Mouse (Mus musculus): ENCODE measurements around the gene Tgds. TPM values are rescaled to one million over a fixed set of nuclear protein-coding genes. Genes with fewer than 3 reads are reported as not detected.
A peak's percentile ranks its signal among the peaks of the same experiment; 100 is the strongest.
"Not testable (repeated sequence)": the region's sequence is repeated elsewhere in the genome, so short reads cannot be mapped to it uniquely, and the experiment has no call there.

The Tgds gene
- polyA plus RNA-seq, 1 experiment from 2014 or later, result 26.3 TPM

DNA sequence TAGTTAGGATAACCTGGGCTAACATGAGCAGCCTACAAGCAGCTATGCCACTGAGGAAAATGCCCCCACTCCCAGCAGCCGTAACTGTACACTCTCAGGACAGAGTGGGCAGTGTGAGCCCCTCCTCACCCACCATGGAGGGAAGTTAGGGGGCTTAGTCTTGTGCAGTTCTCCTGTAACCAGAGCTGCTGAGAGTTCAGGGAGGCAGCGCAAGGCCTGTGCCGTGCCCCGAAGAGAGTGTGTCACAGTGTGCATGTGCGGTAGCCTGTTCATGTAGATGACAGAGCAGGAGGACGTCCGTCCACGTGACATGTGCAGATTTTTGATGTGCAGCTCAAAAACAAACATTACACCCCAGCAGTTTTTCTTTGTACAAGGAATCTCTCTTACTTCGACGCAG, 24.2 kb upstream of the Tgds start:
- no peaks in the 10 kb centered on the region for H3K9me3 ChIP-seq
- 89% methylated on average over 10 of the region's 10 CpGs for WGBS
- H3K36me3 ChIP-seq, result peaks cover 48% of the 10 kb centered on the region
- H3K4me2 ChIP-seq (replicated peaks), result no peak overlapping the region
- ATAC-seq (ENCODE audit: low FRiP score, low read depth), result no peak
- no peak overlapping the region for H3K4me3 ChIP-seq
- no peaks in the 10 kb centered on the region for H3K27me3 ChIP-seq (replicated peaks)
- no peak overlapping the region for H3K9ac ChIP-seq
- H3K27ac ChIP-seq, result no peak overlapping the region
- H3K4me1 ChIP-seq, result no peaks in the 10 kb centered on the region

DNA sequence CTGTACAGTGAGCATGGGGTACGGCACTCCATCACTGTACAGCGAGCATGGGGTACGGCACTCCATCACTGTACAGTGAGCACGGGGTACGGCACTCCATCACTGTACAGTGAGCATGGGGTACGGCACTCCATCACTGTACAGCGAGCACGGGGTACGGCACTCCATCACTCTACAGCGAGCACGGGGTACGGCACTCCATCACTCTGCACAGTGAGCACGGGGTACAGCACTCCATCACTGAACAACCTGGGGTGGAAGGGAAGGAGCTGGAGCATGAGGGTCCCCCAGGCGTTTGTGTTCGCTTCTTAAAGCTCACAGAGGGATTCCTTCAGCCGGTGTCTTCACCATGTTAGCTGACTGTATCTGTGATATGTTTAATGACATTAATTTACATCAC, 23.5 kb upstream of the Tgds start:
- not testable (repeated sequence) for H3K27ac ChIP-seq; H3K27me3 ChIP-seq (replicated peaks); H3K9me3 ChIP-seq; H3K4me2 ChIP-seq (replicated peaks); H3K4me3 ChIP-seq; H3K4me1 ChIP-seq; H3K9ac ChIP-seq; ATAC-seq (ENCODE audit: low FRiP score, low read depth)
- whole genome bisulfite sequencing, result 94% methylated on average over 16 of the region's 16 CpGs
- H3K36me3 ChIP-seq, result peaks cover 41% of the 10 kb centered on the region

DNA sequence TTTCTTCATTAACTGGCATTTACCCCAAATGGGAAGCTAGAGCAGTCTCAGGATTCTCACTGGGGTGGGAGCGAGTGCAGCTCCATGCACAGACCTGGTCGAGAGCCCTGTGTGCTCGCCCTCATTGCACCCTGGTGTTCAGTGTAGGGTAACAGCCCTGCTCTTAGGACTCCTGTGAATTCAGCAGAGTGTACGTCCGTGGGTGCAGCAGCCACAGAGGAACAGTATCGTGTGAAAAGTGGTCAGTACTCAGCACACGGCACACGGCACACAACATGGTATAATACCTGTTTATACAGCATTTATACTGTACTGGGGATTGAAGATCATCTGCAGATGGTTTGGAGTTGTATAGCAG, 19.7 kb upstream of the Tgds start:
- H3K27ac ChIP-seq, result no peak overlapping the region
- H3K9me3 ChIP-seq, result no peaks in the 10 kb centered on the region
- no peak overlapping the region for H3K4me2 ChIP-seq (replicated peaks)
- no peaks in the 10 kb centered on the region for H3K4me1 ChIP-seq
- H3K9ac ChIP-seq, result no peak overlapping the region
- 94% methylated on average over 8 of the region's 8 CpGs for WGBS
- no peaks in the 10 kb centered on the region for H3K27me3 ChIP-seq (replicated peaks)
- H3K36me3 ChIP-seq, result peaks cover 20% of the 10 kb centered on the region
- H3K4me3 ChIP-seq, result no peak overlapping the region
- no peak for ATAC-seq (ENCODE audit: low FRiP score, low read depth)

DNA sequence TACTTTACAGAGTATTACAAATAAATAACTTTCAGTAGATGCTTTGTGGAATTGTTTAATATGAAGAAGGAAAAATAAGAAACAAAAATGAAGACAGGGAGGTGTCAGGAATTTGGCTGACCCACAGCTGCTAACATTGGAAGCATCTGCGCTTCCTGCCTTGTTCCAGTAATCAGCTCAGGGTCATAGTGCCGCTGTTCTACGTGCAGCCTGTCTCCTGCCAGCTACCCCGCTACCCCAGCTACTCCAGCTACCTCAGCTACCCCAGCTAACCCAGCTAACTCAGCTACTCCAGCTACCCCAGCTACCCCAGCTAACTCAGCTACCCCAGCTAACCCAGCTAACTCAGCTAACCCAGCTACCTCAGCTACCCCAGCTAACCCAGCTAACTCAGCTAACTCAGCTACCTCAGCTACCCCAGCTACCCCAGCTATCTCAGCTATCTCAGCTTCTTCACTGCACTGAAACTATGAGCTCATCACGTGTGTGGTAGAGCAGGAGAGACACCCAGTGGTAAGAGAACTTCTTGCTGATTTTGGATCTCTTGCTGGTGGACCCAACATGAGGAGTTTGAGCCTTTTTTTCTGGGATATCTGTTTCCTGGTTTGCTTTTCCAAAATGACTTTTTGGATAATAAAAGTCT, 19.2 kb upstream of the Tgds start:
- Histone ChIP-seq H3K27ac (no peak overlapping the region), H3K9me3 (no peaks in the 10 kb centered on the region), H3K27me3 (replicated peaks) (no peaks in the 10 kb centered on the region), H3K4me1 (no peaks in the 10 kb centered on the region), H3K9ac (no peak overlapping the region), H3K4me2 (replicated peaks) (no peak overlapping the region), H3K4me3 (no peak overlapping the region), H3K36me3 (peaks cover 20% of the 10 kb centered on the region)
- ATAC-seq (ENCODE audit: low FRiP score, low read depth), result no peak
- WGBS, result 84% methylated on average over 5 of the region's 5 CpGs

DNA sequence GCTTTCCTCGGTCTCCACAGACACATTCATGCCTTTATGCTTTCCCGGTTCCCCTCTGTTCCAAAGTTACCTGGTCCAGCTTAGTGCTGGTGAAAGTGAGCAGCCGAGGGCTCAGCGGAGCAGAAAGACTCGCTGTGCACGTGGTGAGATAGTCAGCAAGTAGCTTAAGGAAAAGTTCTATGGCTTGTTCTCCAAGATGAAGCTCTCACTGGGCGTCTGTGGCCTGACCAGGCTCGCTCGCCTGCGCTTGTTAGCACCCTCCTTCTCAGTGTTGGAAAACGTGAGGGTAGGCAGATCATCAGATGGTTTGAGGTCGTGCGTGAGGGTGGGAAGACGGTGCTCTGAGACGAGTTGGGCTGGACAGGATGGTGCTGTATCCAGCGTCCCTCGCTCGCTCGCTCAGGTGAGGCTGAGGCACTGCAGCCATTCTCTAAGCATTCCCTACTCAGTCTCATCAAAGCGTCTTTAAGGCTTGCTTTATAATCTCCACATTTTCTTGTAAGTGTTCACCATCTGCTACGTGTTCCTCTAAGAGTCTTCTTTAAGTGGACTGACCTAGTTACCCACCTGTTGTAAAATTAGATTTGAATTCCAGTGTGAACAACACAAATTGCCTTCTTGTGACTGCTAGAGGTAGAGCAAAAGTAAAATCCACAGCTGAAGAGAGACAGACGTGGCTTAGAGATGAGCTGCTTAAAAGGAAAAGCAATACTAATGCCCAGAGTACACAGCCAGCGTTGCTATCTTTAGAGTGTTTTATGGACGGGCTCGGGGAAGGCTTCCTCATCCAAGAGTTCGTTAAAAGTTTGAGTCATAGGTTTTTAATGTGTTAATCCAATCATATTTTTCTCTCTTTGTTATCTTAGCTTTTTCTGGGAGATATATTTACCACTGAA, 18.3 kb upstream of the Tgds start:
- H3K27ac ChIP-seq, result no peak overlapping the region
- H3K4me1 ChIP-seq, result no peaks in the 10 kb centered on the region
- no peaks in the 10 kb centered on the region for H3K27me3 ChIP-seq (replicated peaks)
- no peak for ATAC-seq (ENCODE audit: low FRiP score, low read depth)
- H3K9me3 ChIP-seq, result no peaks in the 10 kb centered on the region
- H3K4me2 ChIP-seq (replicated peaks), result no peak overlapping the region
- H3K9ac ChIP-seq, result no peak overlapping the region
- H3K4me3 ChIP-seq, result no peak overlapping the region
- peaks cover 20% of the 10 kb centered on the region for H3K36me3 ChIP-seq
- WGBS, result 91% methylated on average over 26 of the region's 26 CpGs

DNA sequence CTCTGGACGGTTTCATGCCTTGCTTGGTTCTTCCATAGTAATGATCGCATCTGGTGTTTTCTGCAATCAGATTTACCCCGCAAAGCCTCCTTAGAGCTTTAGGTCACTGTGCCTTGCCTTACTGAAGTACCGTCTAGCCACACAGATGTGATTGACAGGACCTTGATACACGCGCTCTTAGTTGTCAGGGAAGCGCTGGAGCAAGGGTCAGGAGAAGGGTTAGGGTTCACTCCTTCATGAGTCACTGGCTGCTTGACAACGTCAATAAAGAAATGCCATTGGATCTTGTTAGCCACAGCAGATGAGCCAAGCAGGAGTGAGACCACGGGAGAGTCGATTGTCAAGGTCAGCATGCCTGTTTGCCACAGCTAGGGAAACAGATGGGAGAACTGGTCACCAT, 16.0 kb upstream of the Tgds start:
- no peak overlapping the region for H3K27ac ChIP-seq
- no peaks in the 10 kb centered on the region for H3K4me1 ChIP-seq
- H3K4me2 ChIP-seq (replicated peaks), result no peak overlapping the region
- H3K4me3 ChIP-seq, result no peak overlapping the region
- ATAC-seq (ENCODE audit: low FRiP score, low read depth), result no peak
- H3K27me3 ChIP-seq (replicated peaks), result no peaks in the 10 kb centered on the region
- 86% methylated on average over 10 of the region's 10 CpGs for WGBS
- H3K36me3 ChIP-seq, result peaks cover 5% of the 10 kb centered on the region
- no peaks in the 10 kb centered on the region for H3K9me3 ChIP-seq
- no peak overlapping the region for H3K9ac ChIP-seq

DNA sequence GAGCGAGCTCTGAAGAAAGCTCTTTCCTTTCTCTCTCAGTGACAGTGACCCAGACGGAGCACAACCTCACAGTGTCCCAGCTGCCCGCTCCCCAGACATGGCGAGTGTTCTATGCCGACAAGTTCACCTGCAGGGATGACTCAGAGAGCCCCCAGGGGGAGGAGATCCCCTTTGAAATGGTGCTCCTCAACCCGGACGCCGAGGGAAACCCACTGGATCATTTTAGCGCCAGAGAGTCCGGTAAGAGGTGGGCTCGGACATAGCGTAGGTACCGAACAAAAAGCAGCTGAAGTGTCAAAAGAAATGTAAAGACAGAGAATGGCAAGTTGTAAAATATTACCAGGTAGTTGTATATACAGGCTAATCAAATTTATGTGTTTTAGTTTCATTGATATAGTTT, 15.5 kb upstream of the Tgds start:
- no peaks in the 10 kb centered on the region for H3K4me1 ChIP-seq
- peaks cover 3% of the 10 kb centered on the region; the same call in 1 of the 2 replicates for H3K36me3 ChIP-seq
- H3K27ac ChIP-seq, result no peak overlapping the region
- no peak for ATAC-seq (ENCODE audit: low FRiP score, low read depth)
- no peak overlapping the region for H3K4me2 ChIP-seq (replicated peaks)
- no peak overlapping the region for H3K4me3 ChIP-seq
- H3K9ac ChIP-seq, result no peak overlapping the region
- H3K9me3 ChIP-seq, result no peaks in the 10 kb centered on the region
- H3K27me3 ChIP-seq (replicated peaks), result no peaks in the 10 kb centered on the region
- 94% methylated on average over 13 of the region's 13 CpGs for WGBS

DNA sequence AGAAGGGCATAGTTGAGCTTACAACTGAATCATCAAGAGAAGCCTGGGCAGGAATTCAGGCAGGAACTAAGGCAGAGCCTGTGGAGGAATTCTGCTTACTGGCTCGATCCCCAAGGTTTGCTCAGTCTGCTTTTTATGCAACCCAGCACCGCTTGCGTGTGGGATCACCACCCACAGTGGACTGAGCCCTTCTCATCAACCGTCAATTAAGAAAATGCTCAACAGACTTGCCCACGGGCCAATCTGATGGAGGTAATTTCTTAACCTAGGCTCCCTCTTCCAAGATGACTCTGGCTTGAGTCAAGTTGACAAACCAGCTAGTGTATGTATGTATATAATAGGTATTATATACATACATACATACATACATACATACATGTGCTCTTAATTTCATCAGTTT, 9.7 kb upstream of the Tgds start:
- H3K4me3 ChIP-seq, result no peak overlapping the region
- no peak overlapping the region for H3K4me2 ChIP-seq (replicated peaks)
- no peak for ATAC-seq (ENCODE audit: low FRiP score, low read depth)
- H3K4me1 ChIP-seq, result no peaks in the 10 kb centered on the region
- no peak overlapping the region for H3K27ac ChIP-seq
- H3K36me3 ChIP-seq, result peaks cover 18% of the 10 kb centered on the region
- H3K9ac ChIP-seq, result no peak overlapping the region
- H3K27me3 ChIP-seq (replicated peaks), result no peaks in the 10 kb centered on the region
- H3K9me3 ChIP-seq, result no peaks in the 10 kb centered on the region
- WGBS, result 94% methylated on average over 5 of the region's 5 CpGs

DNA sequence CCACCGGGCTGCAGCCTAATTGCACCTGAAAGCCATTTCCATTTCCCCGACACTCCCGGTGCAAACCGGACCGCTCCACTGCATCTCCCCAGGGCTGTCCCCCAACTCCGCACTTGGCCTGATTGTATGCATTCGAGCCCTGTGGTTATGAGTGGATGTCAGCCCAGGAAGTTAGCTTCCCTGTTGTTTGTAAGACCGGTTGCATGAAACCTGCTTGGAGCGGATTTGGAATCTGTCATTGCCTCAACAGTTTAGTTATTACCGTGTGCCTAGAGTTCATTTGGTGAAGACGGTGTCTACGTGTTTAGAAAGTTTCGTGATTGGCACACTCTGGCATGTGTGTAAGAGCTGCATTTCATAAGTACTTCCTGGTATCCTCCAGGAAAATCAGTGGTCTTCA, 4.9 kb upstream of the Tgds start:
- peak overlapping the region; percentile 79 for H3K4me3 ChIP-seq
- under 1% methylated on average over 13 of the region's 13 CpGs for WGBS
- H3K9ac ChIP-seq, result peak overlapping the region; percentile 85
- H3K4me2 ChIP-seq (replicated peaks), result peak overlapping the region; percentile 94
- H3K36me3 ChIP-seq, result peaks cover 18% of the 10 kb centered on the region
- H3K27ac ChIP-seq, result no peak overlapping the region; the same call in 1 of the 2 replicates
- H3K4me1 ChIP-seq, result no peaks in the 10 kb centered on the region; the same call in 1 of the 2 replicates
- H3K9me3 ChIP-seq, result no peaks in the 10 kb centered on the region
- ATAC-seq (ENCODE audit: low FRiP score, low read depth), result peak; percentile 30
- H3K27me3 ChIP-seq (replicated peaks), result no peaks in the 10 kb centered on the region

DNA sequence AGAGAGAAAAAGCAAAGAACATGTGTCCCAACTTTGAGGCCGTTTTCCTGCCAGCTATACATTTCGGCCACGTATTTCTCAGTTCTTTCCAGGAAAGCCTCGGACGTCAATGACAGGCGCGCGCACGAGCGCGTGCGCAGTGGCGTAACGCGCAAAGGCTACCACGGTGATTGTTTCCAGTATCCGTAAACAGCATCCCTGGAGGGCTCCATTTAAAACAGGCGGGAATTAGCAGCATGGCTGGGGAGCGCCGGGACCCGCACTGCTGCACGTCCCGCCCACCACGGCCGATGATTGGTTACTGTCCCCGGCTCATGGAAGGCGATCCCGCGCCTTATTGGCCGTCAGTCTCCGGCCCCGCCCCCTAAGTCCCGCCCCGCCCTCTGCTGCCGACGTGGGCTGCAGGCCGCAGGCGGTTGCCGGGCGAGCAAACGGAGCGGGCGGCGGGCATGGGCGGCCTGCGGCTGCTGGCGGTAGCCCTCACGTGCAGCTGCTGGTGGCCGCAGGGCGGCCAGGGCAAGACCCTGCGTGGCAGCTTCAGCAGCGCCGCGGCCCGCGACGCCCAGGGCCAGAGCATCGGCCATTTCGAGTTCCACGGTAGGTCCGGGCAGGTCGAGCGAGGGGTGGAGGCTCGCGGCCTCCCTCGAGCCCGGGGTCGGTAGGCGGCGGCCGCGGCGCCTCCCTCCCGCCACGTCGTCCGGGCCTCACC, 4.3 kb upstream of the Tgds start, which contains the start of gene Gpr180:
Gene Gpr180, plus strand, starts transcription at position 415 of the 709 bp plus-strand sequence.
- Histone ChIP-seq H3K4me3 (peak within 1 kb of the TSS; percentile 79), H3K27me3 (replicated peaks) (no peaks in the 10 kb centered on the region), H3K4me2 (replicated peaks) (peak within 1 kb of the TSS; percentile 94), H3K9me3 (no peaks in the 10 kb centered on the region), H3K36me3 (peaks cover 15% of the 10 kb centered on the region), H3K4me1 (peaks cover 3% of the 10 kb centered on the region), H3K9ac (peak within 1 kb of the TSS; percentile 85), H3K27ac (peak within 1 kb of the TSS; percentile 53; the same call in 1 of the 2 replicates)
- WGBS, result under 1% methylated on average over 66 of the region's 77 CpGs
- peak; percentile 96 for ATAC-seq (ENCODE audit: low FRiP score, low read depth)

DNA sequence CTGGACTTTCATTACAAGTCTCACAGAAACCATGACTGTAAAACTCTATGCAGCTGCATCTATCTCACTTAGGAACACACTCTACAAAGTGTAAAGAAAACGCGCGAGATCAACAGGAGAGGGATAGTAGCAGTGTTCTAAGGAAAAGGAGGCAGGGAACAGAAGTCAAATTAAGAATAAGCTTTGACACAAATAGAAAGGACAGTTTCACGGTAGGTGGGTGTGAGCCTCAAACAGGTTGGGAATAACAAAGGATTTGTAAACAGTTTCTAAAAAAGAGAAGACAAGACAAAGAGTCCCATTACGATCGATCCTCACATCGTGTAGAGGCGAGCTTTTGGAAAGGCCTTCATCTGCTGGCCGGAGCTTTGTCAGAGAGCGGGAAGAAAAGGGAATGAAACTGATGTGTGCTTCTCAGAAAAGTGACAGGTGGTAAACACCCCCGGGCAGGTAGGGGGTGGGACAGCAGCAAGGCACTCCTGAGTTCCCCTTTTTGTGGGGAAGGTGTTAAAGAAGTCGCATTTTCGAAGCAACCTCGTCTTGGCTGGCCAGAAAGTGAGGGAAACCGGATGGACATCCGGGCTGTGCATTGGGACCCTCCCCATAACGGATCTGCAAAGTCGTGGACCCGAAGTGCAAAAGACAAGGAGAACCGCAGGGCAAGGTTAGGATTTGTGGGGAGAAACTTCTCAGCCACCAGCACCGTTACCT, 469 bp downstream of the Tgds start:
- Histone ChIP-seq H3K4me2 (replicated peaks) (peak overlapping the region; percentile 93), H3K9ac (peak overlapping the region; percentile 76), H3K27me3 (replicated peaks) (no peaks in the 10 kb centered on the region), H3K27ac (no peak overlapping the region), H3K4me3 (peak overlapping the region; percentile 69), H3K9me3 (no peaks in the 10 kb centered on the region), H3K4me1 (peaks cover 10% of the 10 kb centered on the region), H3K36me3 (peaks cover 20% of the 10 kb centered on the region)
- ATAC-seq (ENCODE audit: low FRiP score, low read depth), result peak; percentile 26
- WGBS, result 12% methylated on average over 21 of the region's 21 CpGs

DNA sequence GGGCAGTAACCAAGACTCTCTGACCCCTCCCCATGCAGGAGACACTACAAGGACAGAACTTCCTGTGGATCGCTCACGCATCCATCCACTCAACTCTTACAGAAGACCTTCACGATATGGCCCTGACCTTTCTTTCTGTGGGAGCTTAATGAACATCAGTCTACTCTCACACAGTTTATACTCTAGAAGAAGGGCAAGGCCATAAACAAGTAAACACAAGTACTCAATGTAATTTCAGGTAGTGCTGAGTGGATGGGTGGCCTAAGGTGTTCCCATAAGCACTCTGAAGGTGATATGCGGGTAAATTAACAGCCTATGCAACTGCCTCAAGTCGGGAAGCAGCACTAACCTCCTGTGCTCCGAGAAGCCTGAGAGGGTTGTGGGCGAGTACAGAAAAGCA, 1.1 kb downstream of the Tgds start:
- Histone ChIP-seq H3K36me3 (peaks cover 24% of the 10 kb centered on the region), H3K9ac (peak overlapping the region; percentile 76; the same call in 1 of the 2 replicates), H3K27ac (no peak overlapping the region), H3K9me3 (no peaks in the 10 kb centered on the region), H3K4me3 (peak overlapping the region; percentile 69), H3K4me2 (replicated peaks) (peak overlapping the region; percentile 93), H3K4me1 (peaks cover 10% of the 10 kb centered on the region), H3K27me3 (replicated peaks) (no peaks in the 10 kb centered on the region)
- no peak for ATAC-seq (ENCODE audit: low FRiP score, low read depth)
- WGBS, result 85% methylated on average over 7 of the region's 7 CpGs

Data from neural tube, embryonic 12.5 days (tissue).